Mouse (Mus musculus) fat pad, adult 2 months (tissue): ENCODE measurements around the gene Cd86.

Source experiments
- DNase-seq: peaks from one replicate; pipeline ENCODE4 v3.0.0-alpha.2; 2011; ENCODE audit warnings: low read depth, low spot score; ENCODE audit errors: extremely low read depth

Cd86 gene

DNA sequence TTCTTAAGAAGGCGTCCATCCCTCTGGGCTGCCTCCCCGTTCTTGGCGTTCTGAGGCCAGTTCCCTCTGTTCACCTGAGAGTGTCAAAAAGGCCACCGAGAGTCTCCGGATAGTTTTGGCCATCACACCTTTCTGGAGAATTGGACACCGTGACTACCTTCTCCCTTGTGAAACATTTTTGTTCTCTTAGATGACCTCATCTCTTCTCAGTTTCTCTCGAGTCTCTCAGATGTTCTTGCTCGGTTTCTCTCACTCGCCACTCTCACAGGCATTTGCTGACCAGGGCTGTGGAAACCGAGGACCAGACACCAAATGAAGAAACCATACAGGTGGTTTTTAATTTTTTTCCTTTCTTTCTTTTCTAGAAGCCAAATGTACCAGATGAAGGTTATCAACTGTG lies 4.6 kb downstream of the Cd86 start:
- DNase-seq = no peak

DNA sequence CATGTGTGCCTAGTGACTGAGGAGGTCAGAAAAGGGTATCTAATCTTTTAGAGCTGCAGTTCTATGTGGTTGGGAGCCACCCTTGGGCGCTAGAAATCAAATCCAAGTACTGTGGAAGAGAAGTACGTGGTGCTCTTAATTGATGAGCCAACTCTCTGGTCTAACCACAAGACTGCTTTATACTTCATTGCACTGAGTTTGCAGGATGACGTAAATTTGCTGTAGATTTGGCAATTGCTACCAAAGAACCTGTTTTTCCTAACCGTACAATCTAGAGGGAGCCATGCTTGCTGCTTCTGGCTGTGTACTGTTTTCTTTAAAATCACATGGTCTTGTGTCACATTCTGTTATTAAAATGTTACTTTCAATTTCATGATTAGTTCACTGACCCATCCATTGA lies 10.0 kb downstream of the Cd86 start:
- DNase-seq = peak; percentile 18

DNA sequence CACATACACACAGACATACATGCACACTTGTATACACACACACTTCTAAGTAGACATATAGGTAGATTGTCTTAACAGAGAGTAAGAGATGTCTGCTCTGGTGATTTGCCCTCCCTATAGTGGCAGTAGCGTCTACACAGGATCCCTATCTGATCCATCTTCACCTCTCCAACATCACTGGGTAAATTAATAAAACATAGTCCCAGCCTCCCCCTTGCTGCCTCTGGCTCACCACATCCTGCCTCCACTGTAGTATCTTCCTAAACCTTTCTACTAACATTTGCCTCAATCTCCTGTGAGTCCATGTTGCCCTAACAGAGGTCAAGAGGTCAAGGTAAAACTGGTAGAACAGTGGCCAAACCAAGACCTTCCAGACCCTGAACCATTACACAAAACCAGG lies 10.7 kb downstream of the Cd86 start:
- no peak for DNase-seq

DNA sequence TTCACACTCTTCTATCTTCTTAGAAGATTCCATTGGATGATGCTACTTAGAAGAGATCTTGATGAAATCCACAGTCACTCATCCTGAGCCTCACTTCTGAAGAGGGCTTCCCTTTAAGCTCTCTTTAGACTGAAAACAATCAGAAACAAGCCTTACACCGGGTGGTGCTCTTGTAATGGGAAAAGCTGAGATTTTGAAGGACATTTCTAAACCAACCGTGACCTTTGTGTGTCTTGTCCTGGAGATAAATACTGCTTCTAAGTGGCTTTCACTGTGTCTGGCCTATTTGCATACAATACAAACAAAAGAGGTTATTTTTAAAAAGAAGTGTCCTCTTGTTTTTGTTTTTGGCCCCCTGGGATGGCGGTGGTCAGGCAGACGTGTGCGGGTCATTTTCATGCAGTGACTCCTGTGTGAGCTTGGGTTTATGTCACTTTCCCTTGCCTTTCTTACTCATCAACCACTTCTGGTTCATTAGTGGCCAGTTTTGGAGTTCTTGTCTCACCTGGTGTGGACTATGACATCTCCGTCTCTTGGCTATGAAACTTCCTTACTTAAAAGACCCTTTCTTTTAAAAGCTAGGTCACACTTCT lies 14.6 kb downstream of the Cd86 start:
- DNase-seq = no peak

DNA sequence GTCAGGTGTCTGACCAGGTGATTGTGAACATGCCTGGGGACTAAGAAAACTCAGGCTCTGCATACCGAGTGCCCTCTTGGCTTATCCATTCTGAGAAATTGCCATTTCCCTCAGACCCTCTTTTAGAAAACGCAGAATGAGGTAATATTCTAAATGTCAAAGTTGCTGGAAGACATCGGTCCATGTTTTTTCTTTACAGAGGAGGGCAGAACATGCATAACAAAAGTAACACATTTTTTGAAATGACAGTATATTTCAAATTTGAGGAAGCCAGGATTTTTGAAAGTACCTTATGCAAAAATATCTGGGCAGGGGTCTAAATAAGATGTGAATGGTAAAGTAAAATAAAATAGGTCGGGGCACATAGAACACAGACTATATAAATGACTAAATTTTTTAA lies 15.4 kb downstream of the Cd86 start:
- DNase-seq = no peak

DNA sequence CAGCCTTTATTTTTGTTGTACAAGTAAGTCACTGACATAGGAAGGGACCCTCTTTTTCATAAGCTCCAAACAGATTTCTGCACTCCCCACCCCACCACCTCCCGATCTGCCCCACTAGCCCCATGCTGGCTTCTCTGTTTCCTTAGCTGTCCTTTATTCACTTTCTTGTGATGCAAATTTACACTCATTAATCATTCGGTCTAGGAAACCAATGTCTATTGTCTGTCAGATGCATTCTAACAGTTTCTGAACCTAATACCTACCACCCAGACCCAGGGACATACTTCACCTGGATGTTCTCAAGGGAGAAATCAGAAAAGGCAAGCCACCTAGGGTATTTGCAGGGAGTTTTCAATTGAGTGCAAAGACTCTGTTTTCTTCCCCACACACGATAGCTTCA lies 16.6 kb downstream of the Cd86 start:
- DNase-seq = no peak

DNA sequence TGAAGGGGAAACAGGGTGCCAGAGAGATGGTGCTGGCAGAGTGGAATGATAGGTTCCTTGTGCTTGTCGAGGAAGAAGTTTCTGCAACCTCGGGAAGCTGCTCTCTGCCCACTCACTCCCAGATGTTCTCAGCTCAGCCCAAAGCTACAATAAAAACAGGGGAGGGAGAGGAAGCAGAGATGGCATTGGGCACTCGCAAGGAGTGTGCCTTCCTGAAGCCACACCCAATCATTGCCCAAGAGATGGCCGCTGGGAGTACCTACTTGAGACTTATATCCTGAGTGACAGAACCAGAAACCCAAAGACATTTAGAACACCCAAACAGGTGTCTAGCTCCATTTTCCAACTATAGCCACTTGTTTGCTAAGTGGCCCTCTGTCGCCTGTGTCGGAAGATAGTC lies 20.8 kb downstream of the Cd86 start:
- DNase-seq = no peak

DNA sequence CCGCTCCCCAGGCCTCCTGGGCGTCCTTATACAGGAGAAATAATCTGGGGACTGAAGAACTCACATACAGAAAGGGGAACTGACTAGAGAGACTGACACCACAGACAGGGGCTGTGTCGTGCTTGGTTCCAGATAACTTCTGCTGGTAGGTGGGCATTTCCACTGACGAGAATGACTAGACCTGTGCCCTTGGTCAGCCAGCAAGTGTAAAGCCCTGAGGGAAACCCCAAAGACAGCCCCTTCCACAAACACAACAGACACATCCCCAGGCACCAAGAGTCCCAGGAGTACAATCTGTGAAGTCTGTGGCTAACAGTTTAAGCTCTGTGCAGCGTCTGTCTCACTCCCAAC lies 23.2 kb downstream of the Cd86 start:
- DNase-seq = no peak

DNA sequence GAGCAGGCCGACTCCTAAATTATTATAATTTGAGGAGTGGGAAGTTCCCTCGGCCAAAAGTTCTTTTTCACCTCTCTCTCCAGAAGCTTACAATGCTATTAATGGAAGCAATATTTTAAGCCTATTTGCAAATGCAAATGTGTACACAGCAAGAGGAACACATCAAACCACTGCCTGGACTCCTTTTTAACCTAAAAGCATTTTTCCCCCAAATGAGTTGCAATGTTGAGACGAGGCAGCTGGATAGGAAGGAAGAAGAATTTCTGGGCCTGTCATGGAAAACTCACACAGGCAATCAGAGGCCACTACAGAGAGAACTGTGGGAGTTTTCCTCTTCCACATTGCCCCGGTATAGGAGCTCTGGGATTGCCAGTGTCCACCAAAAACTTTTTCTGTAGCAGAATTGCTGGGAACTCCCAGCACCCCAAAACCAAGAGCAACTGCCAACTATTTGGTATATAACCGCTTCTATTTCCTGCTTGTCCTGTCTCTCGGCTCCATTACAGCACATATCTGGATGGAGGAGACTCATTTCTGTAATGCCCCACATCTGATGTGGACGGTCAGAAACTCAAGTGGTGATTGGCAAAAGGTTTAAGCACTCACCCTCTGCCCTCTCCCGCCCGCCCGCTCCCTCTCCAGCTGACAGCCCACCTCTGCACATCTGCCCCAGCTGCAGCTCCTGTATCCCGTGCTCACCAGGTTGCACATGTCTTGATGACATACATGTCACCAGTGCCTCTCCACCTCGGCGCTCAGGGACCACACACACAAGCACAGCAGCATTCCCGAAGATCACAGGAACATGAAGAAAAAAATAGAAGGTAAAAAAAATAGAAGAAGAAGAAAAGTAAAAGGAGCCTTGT lies 23.8 kb downstream of the Cd86 start:
- DNase-seq = no peak

DNA sequence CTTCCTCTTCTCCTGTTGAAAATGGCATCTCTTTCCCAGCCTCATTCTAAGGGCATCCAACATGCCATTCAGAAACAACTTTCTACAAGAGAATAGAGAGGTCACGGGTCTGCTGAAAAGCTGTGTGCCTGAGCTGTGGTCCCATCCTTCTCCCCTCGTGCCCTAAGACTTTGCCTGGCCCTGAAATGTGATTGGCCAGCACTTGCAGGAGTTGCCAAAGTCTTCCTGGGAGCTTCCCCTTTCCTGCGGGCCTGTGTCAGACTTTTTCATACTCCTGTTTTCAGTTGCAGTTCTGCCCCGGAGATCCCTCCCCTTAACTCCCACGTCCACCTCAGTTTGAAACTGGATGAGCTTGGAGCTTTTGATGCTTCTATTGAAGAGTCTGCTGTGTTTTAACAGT lies 24.9 kb downstream of the Cd86 start:
- DNase-seq = no peak

DNA sequence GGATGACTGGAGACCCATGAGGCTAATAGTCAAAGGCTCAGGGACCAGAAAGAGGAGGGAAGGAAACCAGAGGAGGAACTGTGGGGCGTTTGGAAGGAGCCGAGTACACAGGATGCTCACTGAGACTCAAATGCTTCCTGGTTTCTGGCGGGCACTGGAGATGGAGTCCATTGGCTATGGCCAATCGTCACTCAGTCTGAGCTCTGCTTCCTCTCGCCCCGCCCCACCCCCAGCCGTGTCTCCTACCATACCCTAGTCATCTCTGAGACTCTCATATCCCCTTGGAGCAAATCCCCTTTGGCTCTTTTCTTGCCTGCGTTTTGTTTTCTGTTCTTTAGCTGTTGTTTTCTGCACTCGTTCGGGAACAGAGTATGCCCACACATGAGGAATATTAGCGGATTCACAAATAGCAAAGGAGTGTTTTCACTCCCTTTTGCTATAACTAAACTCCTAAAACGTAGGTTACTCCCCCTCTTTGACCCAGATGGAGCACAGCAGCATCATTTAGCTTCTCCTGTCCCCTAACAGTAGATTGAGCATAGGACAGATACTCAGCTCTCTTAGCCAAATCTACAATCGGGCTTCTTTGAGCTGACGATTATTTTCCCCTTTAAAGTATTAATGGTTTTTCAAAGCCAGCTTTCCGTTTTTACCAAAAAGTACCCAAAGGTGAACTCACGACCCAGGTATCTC lies 25.9 kb downstream of the Cd86 start:
- no peak for DNase-seq

DNA sequence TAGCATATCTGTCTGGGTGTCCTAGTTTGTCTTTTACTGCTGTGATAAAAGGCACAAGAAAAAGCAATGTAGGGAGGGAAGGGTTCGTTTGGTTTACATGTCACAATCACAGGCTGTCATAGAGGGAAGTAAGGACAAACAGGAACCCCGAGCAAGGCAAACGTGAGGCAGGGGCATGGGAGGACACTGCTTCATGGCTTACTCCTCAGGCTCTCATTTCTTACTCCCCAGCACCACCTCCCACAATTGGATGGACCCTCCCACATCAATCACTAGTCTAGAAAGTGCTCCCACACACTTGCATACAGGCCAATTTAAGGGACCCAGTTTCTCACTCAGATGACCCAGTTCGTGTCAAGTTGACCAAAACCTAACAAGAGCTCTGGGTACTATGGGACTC lies 29.1 kb downstream of the Cd86 start:
- no peak for DNase-seq

DNA sequence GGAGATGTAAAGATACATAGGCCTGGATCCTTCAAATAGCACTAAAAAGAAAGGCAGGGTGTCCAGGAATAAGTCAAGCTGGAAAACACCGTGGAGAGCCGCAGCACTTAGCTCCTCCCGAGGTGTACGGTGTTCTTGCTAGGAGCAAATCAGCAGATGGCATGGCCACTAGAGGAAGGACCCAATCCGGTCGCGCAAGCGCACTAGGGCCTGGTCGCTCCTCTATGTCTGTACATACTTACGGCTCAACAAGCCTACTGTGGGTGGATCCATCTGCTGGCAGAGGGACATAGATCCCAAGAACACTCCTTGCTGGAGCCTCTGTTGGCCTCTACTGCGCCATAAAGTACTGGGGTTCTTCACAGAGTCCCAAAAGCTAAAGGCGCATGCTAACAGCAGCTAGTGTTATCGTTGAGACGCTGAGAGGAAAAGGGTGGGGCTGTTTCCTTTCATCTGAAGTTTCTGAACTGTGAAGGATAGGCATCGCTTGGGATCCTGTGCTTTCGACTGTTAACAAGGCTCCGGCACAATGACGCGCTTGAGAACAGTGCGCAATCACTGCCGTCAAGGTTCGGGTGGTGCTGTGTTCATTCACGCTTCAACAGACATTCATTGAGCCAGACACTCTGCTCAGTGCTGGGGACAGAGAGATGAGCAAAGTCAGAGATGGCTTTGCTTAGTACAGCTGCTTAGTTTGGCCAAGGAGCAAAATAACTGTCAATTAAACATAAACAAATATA lies 30.7 kb downstream of the Cd86 start:
- DNase-seq = no peak

DNA sequence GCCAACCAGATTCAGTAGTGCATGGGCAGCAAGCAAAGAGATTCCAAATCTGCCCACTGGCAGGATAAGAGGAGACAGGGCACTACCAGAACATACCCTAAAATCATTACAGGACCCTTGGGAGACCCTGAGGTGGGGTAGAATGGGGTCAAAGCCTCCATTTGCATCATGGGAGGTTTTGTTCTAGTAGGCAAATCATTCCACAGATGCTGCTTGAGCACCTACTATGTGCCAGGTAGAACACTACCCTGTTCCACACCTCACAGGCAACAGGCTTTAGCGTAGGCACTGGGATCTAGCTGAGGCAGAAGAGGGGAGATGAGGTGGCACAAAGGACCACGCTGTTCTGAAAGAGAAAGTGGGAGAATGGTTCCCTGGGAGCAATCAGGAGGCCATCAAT lies 31.5 kb downstream of the Cd86 start:
- DNase-seq = no peak

DNA sequence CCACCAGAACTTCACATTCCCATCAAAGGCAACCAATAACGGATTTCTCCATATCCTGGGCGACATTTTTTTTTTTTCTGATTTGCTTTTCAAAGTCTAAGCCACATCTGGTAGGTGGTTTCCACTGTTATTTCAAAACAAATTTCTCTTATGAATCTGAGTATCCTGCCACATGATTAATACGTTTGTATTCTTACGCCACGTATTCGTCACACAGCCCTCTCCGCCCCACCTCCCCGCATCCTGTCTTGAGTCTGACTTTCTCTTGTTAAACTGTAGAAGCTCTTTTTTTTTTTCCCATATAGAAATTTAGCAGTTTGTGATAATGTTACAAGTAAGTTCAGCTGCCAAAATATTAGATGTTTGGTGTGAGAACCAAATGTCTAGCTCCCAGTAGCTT lies 33.7 kb downstream of the Cd86 start:
- DNase-seq = no peak

DNA sequence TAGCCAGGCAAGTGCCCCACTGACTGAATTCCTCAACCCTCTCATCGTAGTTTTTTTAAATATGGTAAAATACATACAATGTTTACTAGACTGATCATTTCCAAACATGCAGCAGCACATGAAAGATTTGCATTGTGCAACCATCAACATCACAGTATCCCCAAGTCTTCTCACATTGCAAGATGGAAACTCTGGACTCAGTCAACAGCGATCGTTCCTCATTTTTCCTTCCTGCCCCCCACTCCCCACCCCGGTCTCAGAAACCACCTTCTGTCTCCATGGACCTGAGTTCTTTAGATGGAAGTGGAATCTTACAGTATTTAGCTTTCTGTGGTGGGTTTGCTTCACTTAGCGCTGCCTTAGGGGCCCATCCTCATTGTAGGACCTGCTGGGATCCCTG lies 34.3 kb downstream of the Cd86 start:
- no peak for DNase-seq

DNA sequence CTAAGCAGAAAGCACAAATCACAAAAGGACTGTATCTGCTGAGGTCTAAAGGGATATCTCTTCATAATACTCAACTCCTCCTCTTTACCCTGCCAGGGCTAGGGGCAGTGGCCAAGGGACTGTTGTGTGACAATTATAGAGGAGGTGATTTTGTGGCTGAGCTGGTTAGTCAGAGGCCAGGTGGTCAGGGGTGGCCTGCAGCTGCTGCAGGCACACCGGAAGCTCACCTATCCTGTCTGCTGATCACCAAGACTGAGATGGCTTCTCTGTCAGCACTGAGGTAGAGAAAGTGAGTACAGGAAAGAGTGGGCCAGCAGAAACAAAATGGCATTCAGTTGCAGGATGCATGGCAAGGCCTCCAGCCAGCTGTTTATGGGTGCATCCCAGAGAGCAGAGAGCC lies 38.1 kb downstream of the Cd86 start:
- no peak for DNase-seq

DNA sequence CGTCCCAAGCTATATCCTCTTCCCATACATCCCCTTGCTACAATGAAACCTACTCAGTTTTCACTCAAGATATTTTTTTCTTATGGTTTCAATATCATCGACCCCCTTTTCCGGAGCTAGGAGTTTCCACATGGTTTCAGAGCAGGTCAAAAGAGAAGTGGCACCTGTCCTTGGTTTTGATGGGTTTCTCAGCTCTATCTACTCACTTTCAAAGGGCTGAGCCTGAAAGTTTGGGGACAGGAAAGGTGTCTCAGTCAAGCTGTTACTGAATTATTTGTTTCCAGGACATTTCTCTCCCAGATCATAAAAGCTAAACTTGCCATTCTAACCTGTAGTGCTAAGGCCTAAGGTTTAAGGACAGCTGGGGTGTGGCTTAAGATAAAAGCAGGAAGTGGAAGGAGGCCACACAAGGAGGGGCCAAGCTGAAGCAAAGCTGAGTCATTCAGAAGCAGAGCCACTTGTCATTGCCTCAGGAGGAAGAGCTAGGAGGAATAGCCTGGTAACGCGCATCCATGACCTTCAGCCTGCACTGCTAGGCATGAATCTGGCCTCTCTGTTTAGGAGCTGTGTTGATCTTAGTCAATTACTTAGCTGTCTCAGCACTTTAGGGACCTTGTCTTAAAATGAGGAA lies 39.2 kb downstream of the Cd86 start:
- no peak for DNase-seq

DNA sequence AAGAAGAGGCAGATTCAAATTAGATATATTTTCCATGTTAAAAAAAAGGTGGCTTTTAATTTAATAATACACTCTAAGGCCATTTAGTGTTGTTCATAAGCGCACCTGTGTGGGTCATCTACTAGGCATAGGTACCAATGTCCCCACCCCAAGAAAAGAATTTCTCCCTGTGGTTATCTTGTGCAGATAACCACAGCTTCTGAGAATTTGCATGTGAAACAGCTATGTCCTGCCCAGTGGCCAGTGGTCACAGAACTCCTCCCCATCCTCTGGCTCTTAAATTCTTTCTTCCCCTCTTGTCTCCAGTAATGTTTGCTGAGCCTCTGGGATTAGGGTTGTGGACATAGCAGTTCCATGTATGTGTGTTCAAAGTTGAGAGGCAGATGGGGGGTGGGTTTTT lies 40.0 kb downstream of the Cd86 start:
- DNase-seq = no peak

DNA sequence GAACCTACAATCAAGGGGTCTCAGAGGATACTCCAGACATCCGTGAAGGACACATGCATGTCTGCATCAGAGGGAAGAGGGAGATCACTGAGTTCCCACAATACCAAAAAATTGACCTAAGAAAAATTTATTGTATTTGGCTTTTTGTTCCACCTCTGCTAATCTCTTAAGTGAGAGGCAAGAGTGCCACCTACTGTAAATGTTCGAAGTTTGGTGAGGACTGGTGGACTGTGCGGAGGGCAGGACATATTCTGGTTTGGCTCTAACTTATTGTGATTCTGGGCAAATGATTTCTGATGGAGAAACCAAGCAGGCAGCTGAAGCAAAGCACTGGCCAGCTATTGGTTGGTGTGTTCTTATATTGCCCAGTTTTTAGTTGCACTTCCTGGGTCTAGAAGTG lies 43.6 kb downstream of the Cd86 start:
- no peak for DNase-seq

DNA sequence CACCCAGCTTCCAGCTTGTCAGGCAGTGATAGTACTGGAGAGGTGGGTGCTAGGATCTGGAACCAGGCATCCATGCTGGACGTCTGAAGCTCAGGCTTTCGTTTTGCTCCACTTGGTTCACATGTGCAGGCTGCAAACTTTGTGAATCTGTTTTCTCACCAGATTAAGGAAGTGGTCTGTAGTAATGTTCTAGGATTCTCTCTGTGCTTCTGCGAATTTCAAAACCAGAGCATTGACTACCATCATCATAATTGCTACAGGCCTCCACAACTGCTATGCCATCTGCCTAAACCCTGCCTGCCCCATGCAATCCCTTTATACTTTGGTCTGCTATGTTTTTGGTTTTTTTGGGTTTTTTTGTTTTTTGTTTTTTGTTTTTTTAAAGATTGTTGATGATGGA lies 44.8 kb downstream of the Cd86 start:
- no peak for DNase-seq
